In genomic region chr6:89393820-89394219, GRCm38 (mm10) we compare ENCODE assay signal across 22 mouse cellular contexts. TPM values are rescaled to one million over a fixed set of nuclear protein-coding genes. Genes with fewer than 3 reads are reported as not detected.
DNase-seq lines count a peak whose midpoint lies in the region; ATAC-seq lines count a peak whose summit lies in the region.
"Had no signal": no experiment of that assay in that cellular context is flagged by ENCODE, and none has a peak within 500 bp of the region (broad histone marks: within the 10 kb centered on the region; RNA-seq: fewer than 3 reads in every experiment).

No protein-coding gene starts in this region.

- no peak for DNase-seq in frontal cortex, postnatal 10 days (ENCODE audit: low spot score in 2 of 2)
- peak; percentile 16 to 23 for DNase-seq in left cerebral cortex, adult 18-20 months (ENCODE audit: low spot score in 2 of 2)
- DNase-seq in left cerebral cortex, adult 11 months (ENCODE audit: low spot score), result no peak
- DNase-seq in right cerebral cortex, adult 18-20 months, result peak; percentile 27
- DNase-seq in right cerebral cortex, postnatal 10 days (ENCODE audit: low spot score in 2 of 2), result no peak
- DNase-seq: adrenal gland, adult 8-10 months; adrenal gland, postnatal 14 days; adrenal gland, postnatal 36 days; B cell, adult 2 months; cerebellum, adult 11 months; cerebellum, adult 18-20 months; cerebellum, adult 8-10 months; cerebellum, adult 9-11 months; cerebellum, postnatal 14 days; cerebellum, postnatal 36 days; forebrain, postnatal 0 days had no signal

- ATAC-seq in frontal cortex, adult (ENCODE audit: low TSS enrichment), result peak; percentile 89
- ATAC-seq: activated CD4-positive, CD25-positive, alpha-beta regulatory T cell, adult 4 months; CD4-positive, CD25-positive, alpha-beta regulatory T cell, adult 4 months; forebrain, embryonic 13.5 days; forebrain, embryonic 15.5 days; forebrain, postnatal 0 days; Patski had no signal

RNA-seq across cellular contexts. Expression of gene Plxna1, which starts 31.4 kb away (rescaled TPM):
- 10 to 100 TPM; 56.4 to 66.9 TPM for total RNA-seq in left cerebral cortex, adult 18-20 months (2021)

Comparison
In these comparisons a context has a peak if more than half of its experiments do, and no peak if none do; other contexts are left out.
1. DNase-seq: peak in left cerebral cortex, adult 18-20 months (2 of 2) and right cerebral cortex, adult 18-20 months (single experiment); none in frontal cortex, postnatal 10 days (0 of 2), left cerebral cortex, adult 11 months (single experiment) and right cerebral cortex, postnatal 10 days (0 of 2).